Mouse (Mus musculus) stomach, postnatal 0 days (tissue): ENCODE measurements around the gene Ifrd2.

ENCODE experiments used
- CTCF ChIP-seq: IDR thresholded peaks from 2 replicates; pipeline ENCODE4 v1.5.1; 2016; ENCODE audit warnings: antibody characterized with exemption, low read depth, mild to moderate bottlenecking, moderate library complexity
- EP300 ChIP-seq: optimal IDR thresholded peaks from 2 replicates; pipeline ENCODE3; 2016; ENCODE audit warnings: antibody characterized with exemption

DNA sequence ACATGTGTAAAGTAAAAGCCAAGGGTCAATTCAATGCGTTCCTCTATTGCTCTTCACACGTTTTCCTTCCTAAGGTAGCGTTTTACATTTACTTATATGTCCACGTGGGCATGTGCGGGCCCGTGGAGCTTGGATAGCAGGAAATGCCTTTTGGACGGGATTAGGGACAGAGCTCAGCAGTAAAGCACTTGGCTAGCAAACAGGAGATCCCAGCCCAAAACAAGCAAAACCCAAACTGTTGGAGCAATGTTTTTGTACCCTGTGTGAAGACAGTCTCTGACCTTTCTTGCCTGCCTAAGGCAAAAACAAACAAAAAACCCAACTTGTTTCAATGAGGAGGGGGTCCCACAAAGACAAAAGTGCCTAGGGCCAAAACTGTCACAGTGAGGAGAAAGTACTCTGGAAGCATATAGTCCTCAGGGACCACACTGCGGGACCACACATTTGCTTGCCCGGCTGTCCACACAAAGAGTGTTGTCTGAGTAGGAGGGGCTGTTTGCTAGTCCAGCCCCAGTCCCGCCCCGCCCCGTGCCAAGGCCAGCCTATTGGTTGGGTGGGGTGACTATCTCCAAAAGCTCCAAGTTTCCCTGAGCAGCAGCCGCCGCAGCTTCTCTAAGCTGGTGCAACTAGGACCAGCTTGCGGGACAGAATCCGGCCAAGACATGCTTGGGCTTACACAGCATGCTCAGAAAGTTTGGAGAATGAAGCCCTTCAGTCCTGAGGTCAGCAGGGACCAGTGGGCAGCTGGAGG is 10.9 kb upstream of the Ifrd2 start, which contains the start of gene Hyal1:
- TF ChIP-seq CTCF (no peak), EP300 (no peak)
